Mouse (Mus musculus): Measurements from ENCODE around the gene Col3a1. TPM values are rescaled to one million over a fixed set of nuclear protein-coding genes. Genes with fewer than 3 reads are reported as not detected.

The Col3a1 gene
- 130 and 165 TPM in 2 replicates for polyA plus RNA-seq (2012; rRNA removed)

DNA sequence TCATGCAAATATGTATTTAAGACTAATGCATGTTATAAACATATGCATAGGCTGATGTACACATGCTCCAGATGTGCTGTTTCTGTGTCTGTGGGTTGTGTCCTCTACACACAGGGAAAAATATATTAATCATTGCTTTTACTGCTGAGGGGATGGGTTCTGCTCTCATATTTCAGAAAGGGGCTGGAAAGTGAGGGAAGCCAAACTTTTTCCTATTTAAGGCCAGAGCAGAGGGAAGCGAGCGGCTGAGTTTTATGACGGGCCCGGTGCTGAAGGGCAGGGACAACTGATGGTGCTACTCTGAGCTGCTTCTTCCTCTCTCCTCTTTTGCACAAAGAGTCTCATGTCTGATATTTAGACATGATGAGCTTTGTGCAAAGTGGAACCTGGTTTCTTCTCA lies at the start of gene Col3a1:
Gene Col3a1 (plus strand): TSS at position 151 of the 400 bp plus-strand sequence.

Other genes with a start within 250 kb of the Col3a1 start
- 13.5 and 13.6 TPM in 2 replicates for gene Col5a2, start 191.7 kb downstream of the Col3a1 start, polyA plus RNA-seq (2012; rRNA removed)